Mouse (Mus musculus) testis, adult 2 months (tissue): ENCODE results near the gene 4930572O03Rik.
"Not testable (repeated sequence)": the region's sequence is repeated elsewhere in the genome, so short reads cannot be mapped to it uniquely, and the experiment has no call there.

ENCODE experiments used
- CTCF ChIP-seq: fragments of 200-500 bp; IDR thresholded peaks from 2 replicates; pipeline ENCODE4 v1.5.1; 2012; ENCODE audit warnings: low read depth, mild to moderate bottlenecking, inconsistent platforms, low read length, moderate library complexity; ENCODE audit not compliant: control insufficient read depth, insufficient read depth, insufficient replicate concordance
- POLR2A ChIP-seq: fragments of 200-500 bp; IDR thresholded peaks from 2 replicates; pipeline ENCODE4 v1.6.1; 2012; ENCODE audit warnings: low read depth, mild to moderate bottlenecking, inconsistent platforms, low read length, moderate library complexity; ENCODE audit not compliant: control insufficient read depth

- not testable (repeated sequence) for TF ChIP-seq POLR2A, CTCF
Measured at GRCm38 (mm10) chr5:15603008-15603407, 53.9 kb downstream of the 4930572O03Rik start.
